Mouse (Mus musculus) kidney, adult 18-20 months (tissue): Measurements from ENCODE around the gene Tjp2.
"Not testable (repeated sequence)": the region's sequence is repeated elsewhere in the genome, so short reads cannot be mapped to it uniquely, and the experiment has no call there.

Source experiments
- DNase-seq: peaks from one replicate; pipeline ENCODE4 v3.0.0; 2021

Tjp2 gene

DNA sequence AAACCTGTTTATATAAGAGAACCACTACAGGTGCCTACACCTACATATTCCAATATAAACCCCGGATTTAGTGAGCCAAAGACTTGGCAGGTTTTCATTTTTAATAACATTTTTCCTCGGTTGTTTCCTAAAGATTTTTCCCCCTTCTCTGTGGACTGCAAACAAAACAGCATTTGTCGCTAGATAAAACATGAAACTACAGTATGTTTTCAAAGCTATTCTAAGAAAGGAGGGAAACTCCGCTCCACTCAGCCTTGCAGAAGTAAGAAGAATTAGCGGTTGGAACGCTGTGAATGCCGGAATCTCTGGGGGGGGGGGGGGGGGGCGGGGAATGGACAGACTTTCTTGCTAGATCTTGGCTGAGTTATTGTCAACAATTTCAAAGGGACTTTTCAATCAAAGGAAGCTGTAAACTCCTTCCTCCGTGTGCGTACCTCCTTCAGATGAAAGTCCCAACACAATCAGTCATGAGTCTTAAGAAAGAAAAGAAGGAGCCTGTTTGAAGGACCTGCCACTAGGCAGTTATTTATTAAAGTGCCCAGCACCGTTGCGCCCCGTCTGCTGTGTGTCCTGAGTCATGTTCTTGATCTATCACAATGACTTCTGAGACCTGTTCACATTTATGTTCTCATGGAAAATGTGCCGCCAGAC lies 3.9 kb downstream of the Tjp2 start:
- peak; percentile 28 for DNase-seq

DNA sequence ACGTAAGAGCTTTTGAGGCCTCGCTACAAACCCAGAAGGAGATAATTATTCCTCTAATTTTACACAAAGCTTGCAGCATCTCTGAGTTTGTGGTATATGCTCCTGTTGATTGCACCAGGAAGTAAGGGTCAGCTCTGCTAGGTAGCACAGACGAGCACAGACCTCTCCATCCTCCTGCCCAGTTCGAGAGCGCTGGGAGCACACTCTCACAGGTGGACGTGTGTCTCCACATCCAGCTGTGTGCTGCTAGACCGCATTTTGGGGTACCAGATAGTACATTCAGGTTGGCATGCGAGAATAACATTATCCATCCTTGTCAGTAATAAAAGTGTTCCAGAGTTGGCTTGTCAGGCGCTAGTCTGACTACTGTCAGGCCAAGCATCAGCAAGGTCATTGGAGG lies 5.8 kb downstream of the Tjp2 start:
- no peak for DNase-seq

DNA sequence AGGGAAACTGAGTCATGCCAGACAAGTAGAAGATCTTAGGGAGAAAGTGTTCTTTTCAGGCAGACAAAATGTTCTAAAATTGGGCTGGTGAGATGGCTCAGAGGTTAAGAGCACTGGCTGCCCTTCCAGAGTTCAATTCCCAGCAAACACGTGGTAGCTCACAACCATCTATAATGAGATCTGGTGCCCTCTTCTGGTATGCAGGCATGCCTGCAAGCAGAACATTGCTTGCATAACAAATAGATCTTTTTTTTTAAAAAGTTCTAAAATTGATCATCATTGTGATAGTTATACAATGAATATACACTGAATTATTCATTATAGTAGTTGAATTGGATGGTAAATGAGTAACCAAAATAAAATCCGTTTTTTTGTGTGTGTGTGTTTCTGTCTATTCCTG lies 6.5 kb downstream of the Tjp2 start:
- no peak for DNase-seq

DNA sequence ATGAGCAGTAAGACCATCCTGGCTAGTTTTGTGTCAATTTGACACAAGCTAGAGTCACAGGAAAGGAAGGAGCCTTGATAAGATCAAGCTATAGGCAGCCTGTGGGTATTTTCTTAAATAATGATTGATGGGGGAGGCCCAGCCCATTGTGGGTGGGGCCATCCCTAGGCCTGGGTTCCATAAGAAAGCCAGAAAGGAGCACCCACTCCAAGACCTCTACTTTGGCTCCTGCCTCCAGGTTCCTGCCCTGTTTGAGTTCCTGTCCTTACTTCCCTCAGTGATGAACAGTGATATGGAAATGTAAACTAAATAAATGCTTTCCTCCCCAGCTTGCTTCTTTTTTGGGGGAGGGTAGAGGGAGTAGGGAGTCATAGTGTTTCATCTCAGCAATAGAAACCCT lies 7.0 kb downstream of the Tjp2 start:
- DNase-seq = no peak

DNA sequence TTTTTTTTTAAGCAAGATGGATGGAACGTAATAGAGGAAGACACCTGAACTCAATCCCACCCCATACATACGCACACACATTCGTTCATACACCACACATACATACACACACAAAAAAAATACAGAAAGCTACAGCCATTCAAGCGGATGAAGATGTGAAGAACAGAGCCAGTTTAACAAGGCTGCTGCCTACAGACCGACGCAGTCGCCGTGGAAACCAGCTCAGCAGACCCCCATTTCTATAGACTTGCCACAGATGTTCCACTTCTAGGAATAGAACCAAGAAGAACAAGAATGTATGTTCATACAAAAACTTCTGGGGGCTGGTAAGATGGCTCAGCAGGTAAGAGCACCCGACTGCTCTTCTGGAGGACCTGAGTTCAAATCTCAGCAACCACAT lies 8.1 kb downstream of the Tjp2 start:
- no peak for DNase-seq

DNA sequence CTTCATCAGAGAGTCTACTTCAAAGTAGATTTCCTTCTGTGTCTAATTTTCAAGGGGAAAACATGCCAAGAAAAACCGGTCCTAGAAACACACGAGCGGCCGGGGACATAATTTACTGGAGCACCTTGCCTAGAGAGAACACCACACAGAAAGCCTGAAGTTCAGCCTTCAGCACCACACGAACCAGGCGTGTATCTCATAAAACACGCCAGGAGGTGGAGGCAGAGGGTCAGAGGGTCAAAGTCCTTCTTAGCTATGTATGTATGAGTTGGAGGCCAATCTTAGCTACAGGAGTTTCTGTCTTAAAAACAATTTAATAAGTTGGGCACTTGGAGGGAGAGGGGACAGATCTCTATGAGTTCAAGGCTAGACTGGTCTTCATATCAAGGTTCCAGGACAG lies 9.9 kb downstream of the Tjp2 start:
- peak; percentile 28 for DNase-seq

DNA sequence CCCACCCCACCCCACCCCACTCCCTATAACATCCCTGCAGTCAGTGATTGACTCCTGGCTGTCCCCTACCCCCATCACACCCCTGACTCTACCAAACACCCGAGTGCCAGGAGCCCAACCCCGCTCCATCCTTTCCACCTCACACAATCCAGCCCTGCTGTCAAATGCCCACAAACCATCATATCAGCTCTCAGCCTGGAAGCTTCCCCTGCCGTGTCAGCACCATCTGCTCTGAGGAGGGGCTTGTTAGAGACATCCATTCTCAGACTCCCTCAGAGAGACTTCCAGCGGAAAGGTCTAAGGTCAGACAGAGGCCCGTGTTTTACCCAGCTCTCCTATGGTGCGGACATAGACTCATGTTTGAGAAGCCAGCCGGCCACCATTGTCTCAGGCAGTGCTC lies 11.5 kb downstream of the Tjp2 start:
- DNase-seq = no peak

DNA sequence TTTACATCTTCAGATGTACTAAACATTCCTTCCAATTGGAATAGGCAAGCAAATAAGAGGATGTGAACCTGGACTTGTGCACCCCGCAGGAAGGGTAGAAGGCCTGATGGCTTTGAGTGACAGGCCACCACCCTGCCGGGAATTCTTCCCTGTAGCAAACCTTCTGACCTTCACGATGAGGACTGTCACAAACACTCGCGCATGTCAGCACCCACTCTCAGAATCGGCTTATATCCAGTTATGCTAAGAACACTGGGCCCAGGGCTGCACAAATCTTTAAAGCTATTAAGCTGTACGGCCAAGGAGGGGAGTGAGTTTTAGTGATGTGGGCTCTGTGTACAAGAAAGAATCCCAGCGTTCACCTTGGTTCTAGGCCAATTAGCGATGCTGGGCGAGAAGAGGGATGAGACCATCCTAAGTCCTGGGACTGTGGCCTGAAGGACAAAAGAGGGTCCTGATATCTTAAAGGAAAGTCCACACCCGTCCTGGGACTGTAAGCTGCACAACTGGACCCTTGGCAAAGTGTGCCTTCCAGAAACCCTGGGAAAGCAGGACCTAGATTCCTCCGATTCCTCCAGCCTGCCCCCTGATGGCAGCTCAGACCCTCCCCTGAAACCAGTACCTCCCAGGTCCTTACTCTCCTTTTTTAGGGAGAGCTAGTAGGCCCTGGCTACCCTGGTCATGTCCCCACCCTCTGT lies 12.1 kb downstream of the Tjp2 start:
- DNase-seq = no peak

DNA sequence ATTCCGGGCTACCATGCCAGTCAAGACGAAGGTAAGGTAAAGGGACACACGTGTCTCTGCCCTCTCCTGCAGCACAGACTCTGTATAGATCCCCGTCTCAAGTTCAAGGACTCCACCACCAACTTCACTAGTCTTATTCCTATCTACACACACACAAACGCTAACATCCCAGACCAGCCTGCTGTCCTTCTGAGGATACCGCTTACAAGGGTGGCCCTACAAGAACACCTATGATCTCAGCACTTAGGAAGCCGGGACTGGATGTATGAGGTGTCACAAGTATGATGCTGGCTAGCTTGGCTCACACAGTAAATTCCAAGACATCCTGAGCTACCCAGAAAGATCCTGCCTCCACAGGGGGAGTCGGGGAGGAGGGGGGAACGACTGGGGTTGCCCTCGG lies 13.7 kb downstream of the Tjp2 start:
- DNase-seq = no peak

DNA sequence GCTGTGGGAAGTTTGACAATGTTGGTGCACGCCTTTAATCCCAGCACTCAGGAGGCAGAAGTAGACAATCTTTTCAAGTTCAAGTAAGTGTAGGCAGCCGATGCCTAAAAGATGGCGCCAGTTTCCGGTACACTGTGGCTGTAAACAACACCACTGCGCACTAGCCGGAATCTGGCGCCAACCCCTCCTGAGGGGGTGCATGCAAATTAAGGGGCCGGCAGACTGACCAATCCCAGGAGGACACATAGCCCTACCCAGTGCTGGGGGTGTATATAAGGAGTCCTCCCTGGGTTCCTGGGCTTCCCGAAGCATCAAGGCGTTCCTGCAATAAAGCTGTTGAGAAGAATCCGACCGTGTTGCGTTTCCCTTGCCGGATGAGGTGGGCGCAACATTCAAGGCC lies 15.3 kb downstream of the Tjp2 start:
- no peak for DNase-seq

DNA sequence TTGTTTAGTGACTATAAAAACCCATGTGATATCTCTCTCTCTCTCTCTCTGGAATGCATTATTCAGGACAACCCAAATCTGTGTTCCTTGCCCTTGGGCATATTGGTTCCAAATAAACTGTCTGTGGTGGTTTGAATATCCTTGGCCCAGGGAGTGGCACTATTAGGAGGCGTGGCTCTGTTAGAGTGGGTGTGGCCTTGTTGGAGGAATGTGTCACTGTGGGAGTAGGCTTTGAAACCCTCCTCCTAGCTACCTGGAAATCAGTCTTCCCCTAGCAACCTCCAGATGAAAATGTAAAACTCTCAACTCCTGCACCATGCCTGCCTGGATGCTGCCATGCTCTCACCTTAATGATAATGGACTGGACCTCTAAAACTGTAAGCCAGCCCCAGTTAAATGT lies 16.9 kb downstream of the Tjp2 start:
- DNase-seq = no peak

DNA sequence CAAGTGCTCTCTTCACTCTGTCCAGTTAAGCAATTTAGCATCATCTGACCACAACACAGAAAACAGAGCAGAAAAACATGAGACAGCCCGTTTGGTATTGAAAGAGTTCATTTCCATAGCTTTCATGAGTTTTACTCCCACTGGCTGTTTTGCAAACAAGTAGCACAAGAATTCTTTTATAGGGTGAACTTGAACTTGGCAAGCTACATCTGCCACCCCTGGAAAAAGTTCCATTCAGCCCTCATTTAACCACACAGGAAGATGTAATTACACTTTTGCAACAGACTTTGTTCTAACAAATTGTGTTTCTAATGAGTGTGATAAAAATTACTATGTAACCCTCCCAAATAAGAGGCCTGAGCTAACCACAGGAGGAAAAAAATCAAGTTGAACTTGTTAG lies 19.8 kb downstream of the Tjp2 start:
- no peak for DNase-seq

DNA sequence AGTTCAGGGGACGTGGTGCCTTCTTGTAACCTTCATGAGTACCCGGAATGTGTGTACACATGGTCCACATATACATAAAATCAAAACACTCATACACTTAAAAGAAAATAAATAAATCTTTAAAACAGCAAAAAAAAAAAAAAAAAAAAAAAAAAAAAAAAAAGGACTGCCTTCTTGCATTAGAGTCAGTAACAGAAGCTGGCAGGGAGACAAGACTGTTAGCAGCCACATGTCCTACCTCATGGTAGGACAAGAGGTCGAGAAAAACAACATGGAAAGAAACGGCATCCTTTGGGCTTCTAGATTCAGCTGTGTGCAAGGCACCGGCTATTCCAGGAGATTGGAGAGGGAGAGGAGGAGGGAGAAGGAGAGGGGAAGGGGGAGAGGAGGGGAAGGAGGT lies 23.0 kb downstream of the Tjp2 start:
- no peak for DNase-seq

DNA sequence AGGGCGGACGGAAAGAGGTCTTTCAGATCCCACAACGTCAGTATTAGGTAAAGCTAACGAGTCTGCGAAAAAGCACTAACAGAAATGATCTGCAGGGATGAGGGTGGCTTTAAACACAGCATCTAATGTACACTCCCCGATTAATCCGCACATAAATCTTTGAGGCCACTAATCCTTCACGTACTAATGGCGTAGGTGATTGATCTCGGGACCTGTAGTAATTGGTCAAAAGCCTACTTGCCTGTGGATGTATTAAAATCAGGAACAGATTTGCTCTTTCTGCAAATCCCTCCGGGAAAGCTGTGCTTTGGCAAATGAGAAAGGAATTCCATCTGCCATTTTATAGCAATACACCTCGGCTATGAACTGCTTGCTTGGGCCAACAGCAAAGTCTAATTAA lies 24.3 kb downstream of the Tjp2 start:
- DNase-seq = no peak

DNA sequence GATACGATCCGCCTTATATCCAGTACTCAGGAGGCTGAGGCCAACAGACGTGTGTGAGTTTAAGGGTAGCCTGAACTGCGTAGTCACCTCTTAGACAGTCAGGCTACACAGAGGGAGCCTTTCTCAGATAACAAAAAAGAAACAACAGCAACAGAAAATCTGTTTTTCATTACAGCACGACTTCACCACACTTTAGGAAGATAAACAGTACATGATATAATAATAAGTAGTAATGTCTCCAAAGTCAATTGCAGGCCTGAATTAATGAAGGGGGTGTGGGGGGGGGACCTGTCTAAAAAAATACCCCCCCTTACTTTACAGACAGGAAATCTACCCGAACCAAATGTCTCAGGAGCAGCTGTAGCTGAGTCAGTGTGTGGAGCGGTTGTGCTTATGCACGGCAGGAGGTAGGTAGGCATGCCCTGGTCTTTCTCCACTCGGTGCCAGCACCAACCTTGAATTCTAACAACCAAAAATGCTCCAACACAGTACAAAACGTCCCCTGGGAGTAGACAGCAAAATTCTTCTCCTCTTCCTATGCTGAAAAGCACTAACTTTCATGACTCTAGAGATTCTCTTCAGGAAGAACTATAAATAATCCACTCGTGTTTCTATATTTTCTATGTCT lies 26.0 kb downstream of the Tjp2 start:
- DNase-seq = no peak

DNA sequence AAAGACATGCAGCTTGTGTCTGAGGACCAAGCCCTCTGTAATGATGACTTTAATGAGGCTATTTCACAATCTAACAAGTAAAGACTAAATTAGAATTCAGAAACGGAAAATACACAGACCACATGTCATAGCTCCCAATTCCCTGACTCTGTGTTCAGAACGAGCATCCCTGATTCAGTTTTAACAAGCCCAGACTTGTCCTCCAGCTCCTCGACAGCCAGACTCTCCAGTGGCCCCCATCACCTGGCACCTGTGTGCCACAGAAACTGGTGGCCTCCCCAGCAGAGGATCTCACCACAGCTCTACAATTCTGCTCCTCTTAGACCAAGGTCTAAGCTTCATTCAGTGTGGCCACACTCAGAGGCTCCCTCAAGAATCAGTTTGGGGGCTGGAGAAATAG lies 27.5 kb downstream of the Tjp2 start:
- DNase-seq = no peak

DNA sequence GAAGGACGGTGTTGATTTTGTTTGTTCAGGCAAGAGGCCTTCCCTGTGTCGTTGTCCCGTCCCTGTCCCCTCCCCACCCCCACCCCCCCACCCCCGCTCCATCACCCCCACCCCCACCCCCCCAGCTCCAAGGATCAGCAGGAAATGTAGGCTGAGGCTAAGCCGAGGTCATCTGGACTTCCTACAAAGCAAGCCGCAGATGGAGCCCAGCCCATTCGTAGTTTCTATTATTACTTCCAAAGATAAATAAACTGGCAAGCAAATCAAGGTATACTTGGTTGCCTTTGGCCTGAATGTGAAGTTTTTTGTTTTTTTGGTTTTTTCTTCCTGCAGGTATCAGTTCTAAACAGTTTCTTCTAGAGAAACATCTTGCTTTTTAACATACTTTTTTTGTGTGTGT lies 29.6 kb downstream of the Tjp2 start:
- no peak for DNase-seq

DNA sequence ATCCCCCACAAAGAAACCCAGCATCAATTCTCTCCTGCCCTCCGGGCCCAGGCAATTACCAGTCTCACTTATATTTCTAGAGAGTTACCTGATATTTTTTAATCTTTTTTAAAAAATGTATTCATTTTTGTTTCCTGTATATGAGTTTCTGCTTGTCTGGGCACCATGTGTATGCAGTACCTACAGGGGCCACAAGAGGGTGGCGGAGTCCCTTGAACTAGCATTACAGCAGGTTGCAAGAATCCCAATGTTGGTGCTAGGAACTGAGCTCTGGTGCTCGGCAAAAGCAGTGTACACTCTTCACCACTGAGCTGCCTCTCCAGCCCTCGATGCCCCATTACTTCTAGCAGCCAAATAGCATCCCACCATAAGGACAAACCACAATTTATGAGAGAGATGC lies 30.6 kb downstream of the Tjp2 start:
- DNase-seq = peak; percentile 15

DNA sequence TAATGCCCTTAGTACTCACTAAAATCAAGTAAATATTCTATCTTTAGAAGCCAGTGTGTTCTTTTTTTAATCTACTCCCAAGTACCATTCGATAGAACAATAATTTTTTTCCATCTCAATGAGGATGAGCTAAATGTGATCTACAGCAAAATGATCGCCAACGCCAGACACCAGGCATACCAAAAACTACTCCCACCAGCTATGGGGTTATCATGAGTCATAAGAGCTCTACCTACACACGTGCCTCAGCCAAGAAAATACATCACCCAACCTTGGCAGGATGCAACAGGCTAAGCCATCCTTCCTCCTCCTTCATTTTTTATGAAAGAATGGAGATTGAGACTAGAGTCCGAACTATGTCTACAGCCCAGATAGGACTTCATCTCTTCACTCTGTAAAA lies 31.9 kb downstream of the Tjp2 start:
- no peak for DNase-seq

DNA sequence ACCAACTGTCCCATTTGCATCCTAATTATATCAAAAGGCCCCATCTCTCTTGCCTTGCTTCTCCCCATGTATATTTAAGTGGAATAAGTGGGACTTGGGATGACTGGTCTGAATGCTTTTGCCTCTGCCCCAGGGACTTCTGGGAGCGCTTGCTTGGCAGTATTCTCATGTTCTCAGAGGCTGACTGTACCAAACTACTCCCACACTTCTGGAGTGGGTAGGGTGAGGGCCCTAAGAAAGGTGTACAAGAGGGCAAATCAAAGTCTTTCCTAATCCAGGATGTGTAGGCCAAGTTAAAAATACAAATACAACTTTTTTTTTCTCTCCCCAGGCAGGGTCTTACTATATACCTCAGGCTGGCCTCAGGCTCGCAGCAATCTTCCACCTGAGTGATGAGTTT lies 37.0 kb downstream of the Tjp2 start:
- no peak for DNase-seq

DNA sequence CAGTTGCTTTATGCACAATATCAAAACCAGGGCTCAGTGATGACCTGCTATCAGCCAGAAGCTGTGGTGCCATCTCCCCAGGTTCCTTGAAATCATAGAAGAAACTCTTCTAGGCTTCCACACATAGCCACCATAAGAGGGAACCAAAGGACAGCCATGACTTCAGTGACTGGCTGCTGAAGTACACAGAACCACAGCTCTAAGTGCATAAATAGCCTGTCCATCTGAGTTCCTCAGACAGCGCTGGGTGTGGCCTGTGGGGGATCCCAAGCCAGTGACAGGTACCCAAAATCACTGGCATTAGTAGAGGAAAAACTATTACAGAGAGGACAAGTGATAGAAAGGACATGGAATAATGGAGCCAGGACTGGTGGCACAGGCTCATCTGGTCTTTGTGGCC lies 37.5 kb downstream of the Tjp2 start:
- not testable (repeated sequence) for DNase-seq

DNA sequence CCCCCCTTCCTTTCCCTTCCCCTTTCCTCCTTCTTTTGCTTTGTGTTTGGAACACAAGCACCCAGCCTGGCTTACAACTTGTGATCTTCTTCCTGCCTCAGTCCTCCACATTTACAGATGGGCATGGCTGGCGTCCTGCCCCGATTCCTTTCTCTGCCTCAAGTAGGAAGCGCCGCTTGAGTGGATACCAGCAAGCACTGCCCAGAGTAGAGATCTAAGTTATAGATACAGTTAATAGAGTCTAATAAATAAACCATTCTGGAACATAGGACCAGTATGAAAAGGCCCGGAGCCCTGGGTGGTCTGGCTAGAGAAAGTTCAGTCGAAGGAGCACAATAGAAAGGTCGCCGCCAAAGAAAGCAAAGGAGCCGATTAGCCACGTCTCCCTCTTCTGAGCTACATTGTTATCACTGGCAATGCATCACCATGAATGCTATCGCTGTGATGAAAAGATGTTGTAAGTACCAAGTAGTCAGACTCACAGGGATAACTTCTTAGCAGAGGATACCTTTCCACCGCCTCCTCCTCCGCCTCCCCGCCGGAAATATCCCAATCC lies 41.1 kb downstream of the Tjp2 start:
- DNase-seq = no peak

DNA sequence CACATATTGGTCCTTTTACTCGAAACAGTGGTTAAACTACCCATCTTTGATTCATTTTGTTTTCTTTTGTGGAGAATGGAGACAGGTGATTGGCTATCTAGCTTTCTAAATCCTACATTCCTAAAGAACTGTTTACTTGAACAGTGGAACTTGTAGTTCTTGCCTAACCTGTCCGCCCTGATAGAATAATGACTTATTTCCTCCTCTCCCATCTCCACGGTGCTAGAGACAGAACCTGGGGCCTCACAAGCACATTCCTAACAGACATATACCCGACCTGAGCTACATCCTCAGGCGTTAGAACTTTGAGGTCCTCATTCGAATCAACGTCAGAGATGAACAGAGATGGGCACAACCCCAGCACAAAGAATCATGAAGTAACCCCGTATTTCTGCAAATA lies 44.4 kb downstream of the Tjp2 start:
- no peak for DNase-seq

DNA sequence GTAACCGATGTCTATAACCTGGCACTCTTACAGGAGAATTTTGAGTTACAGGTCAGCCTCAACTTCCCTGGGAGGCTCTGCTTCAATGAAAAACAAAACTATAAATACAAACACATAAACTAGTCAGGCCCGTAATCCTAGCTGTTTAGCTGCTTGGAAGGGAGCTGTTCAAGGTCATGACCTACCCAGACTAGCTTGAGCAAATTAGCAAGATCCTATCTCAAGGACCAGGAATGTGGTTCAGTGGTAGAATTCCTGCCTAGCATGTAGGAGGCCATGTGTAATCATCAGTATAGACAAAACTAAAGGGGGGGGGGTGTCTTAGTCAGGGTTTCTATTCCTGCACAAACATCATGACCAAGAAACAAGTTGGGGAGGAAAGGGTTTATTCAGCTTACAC lies 46.7 kb downstream of the Tjp2 start:
- no peak for DNase-seq
